Mouse (Mus musculus): ENCODE data around the gene Ccdc40. TPM values are rescaled to one million over a fixed set of nuclear protein-coding genes. Genes with fewer than 3 reads are reported as not detected.
"Not testable (repeated sequence)": the region's sequence is repeated elsewhere in the genome, so short reads cannot be mapped to it uniquely, and the experiment has no call there.

Gene Ccdc40
- polyA plus RNA-seq, 1 experiment from 2014 or later, result 18.0 TPM

- 93% methylated on average over 12 of the region's 12 CpGs for WGBS
- no peak for ATAC-seq
- Histone ChIP-seq H3K4me1 (ENCODE audit: control insufficient read depth, insufficient read depth, low read length) (peaks cover 6% of the 10 kb centered on the region; the same call in 1 of the 2 replicates), H3K27me3 (ENCODE audit: control insufficient read depth, insufficient read depth, low read depth, low read length) (no peaks in the 10 kb centered on the region), H3K4me3 (ENCODE audit: low read depth, low read length) (no peak overlapping the region), H3K9ac (ENCODE audit: low read depth, low read length) (no peak overlapping the region), H3K9me3 (replicated peaks; ENCODE audit: control insufficient read depth, low read length, poor library complexity, severe bottlenecking) (peaks cover 2% of the 10 kb centered on the region; the same call in 1 of the 2 replicates), H3K27ac (ENCODE audit: low read length) (no peak overlapping the region), H3K4me2 (ENCODE audit: low read length) (no peak overlapping the region), H3K36me3 (ENCODE audit: control insufficient read depth, insufficient read depth, low read length) (peaks cover 14% of the 10 kb centered on the region)
These were observed 11.1 kb downstream of the Ccdc40 start for GRCm38 (mm10) chr11:119239480-119239879.

GRCm38 (mm10) chr11:119245543-119245942 lies 17.2 kb downstream of the Ccdc40 start:
- not testable (repeated sequence) for ATAC-seq

GRCm38 (mm10) chr11:119249011-119249410 lies 20.6 kb downstream of the Ccdc40 start:
- H3K4me1 ChIP-seq (ENCODE audit: control insufficient read depth, insufficient read depth, low read length), result peaks cover 17% of the 10 kb centered on the region
- 36% methylated on average over 6 of the region's 6 CpGs for WGBS
- H3K27me3 ChIP-seq (ENCODE audit: control insufficient read depth, insufficient read depth, low read depth, low read length), result no peaks in the 10 kb centered on the region
- no peaks in the 10 kb centered on the region for H3K9me3 ChIP-seq (replicated peaks; ENCODE audit: control insufficient read depth, low read length, poor library complexity, severe bottlenecking)
- H3K27ac ChIP-seq (ENCODE audit: low read length), result no peak overlapping the region
- no peak overlapping the region for H3K4me2 ChIP-seq (ENCODE audit: low read length)
- H3K4me3 ChIP-seq (ENCODE audit: low read depth, low read length), result no peak overlapping the region
- H3K9ac ChIP-seq (ENCODE audit: low read depth, low read length), result no peak overlapping the region
- no peak for ATAC-seq
- H3K36me3 ChIP-seq (ENCODE audit: control insufficient read depth, insufficient read depth, low read length), result no peaks in the 10 kb centered on the region

More at GRCm38 (mm10) chr11:119245543-119245942, 17.2 kb downstream of the Ccdc40 start:
- H3K4me1 ChIP-seq (ENCODE audit: control insufficient read depth, insufficient read depth, low read length); H3K27me3 ChIP-seq (ENCODE audit: control insufficient read depth, insufficient read depth, low read depth, low read length); H3K4me2 ChIP-seq (ENCODE audit: low read length); H3K9ac ChIP-seq (ENCODE audit: low read depth, low read length); H3K4me3 ChIP-seq (ENCODE audit: low read depth, low read length); H3K36me3 ChIP-seq (ENCODE audit: control insufficient read depth, insufficient read depth, low read length); H3K9me3 ChIP-seq (replicated peaks; ENCODE audit: control insufficient read depth, low read length, poor library complexity, severe bottlenecking); H3K27ac ChIP-seq (ENCODE audit: low read length): not testable (repeated sequence)
- 95% methylated on average over 6 of the region's 6 CpGs for WGBS

- no peaks in the 10 kb centered on the region for H3K9me3 ChIP-seq (replicated peaks; ENCODE audit: control insufficient read depth, low read length, poor library complexity, severe bottlenecking)
- H3K9ac ChIP-seq (ENCODE audit: low read depth, low read length), result no peak overlapping the region
- no peaks in the 10 kb centered on the region for H3K27me3 ChIP-seq (ENCODE audit: control insufficient read depth, insufficient read depth, low read depth, low read length)
- no peak overlapping the region for H3K27ac ChIP-seq (ENCODE audit: low read length)
- no peak overlapping the region for H3K4me3 ChIP-seq (ENCODE audit: low read depth, low read length)
- no peak for ATAC-seq
- peaks cover 17% of the 10 kb centered on the region for H3K4me1 ChIP-seq (ENCODE audit: control insufficient read depth, insufficient read depth, low read length)
- no peaks in the 10 kb centered on the region for H3K36me3 ChIP-seq (ENCODE audit: control insufficient read depth, insufficient read depth, low read length)
- H3K4me2 ChIP-seq (ENCODE audit: low read length), result peak overlapping the region; percentile 14; the same call in 1 of the 2 replicates
- 75% methylated on average over 17 of the region's 17 CpGs for WGBS
These were observed 22.6 kb downstream of the Ccdc40 start for GRCm38 (mm10) chr11:119250998-119251397.

GRCm38 (mm10) chr11:119252854-119253541 lies 24.6 kb downstream of the Ccdc40 start:
- ATAC-seq, result peak; percentile 79
- WGBS, result 3% methylated on average over 21 of the region's 22 CpGs
- peak overlapping the region; percentile 67 for H3K27ac ChIP-seq (ENCODE audit: low read length)
- H3K4me2 ChIP-seq (ENCODE audit: low read length), result peak overlapping the region; percentile 55
- peaks cover 17% of the 10 kb centered on the region for H3K4me1 ChIP-seq (ENCODE audit: control insufficient read depth, insufficient read depth, low read length)
- no peaks in the 10 kb centered on the region for H3K27me3 ChIP-seq (ENCODE audit: control insufficient read depth, insufficient read depth, low read depth, low read length)
- H3K4me3 ChIP-seq (ENCODE audit: low read depth, low read length), result peak overlapping the region; percentile 31
- peak overlapping the region; percentile 51 for H3K9ac ChIP-seq (ENCODE audit: low read depth, low read length)
- no peaks in the 10 kb centered on the region for H3K36me3 ChIP-seq (ENCODE audit: control insufficient read depth, insufficient read depth, low read length)
- H3K9me3 ChIP-seq (replicated peaks; ENCODE audit: control insufficient read depth, low read length, poor library complexity, severe bottlenecking), result no peaks in the 10 kb centered on the region

- H3K27ac ChIP-seq (ENCODE audit: low read length); H3K4me3 ChIP-seq (ENCODE audit: low read depth, low read length); H3K36me3 ChIP-seq (ENCODE audit: control insufficient read depth, insufficient read depth, low read length); H3K9ac ChIP-seq (ENCODE audit: low read depth, low read length); ATAC-seq; H3K9me3 ChIP-seq (replicated peaks; ENCODE audit: control insufficient read depth, low read length, poor library complexity, severe bottlenecking); H3K4me2 ChIP-seq (ENCODE audit: low read length); H3K27me3 ChIP-seq (ENCODE audit: control insufficient read depth, insufficient read depth, low read depth, low read length): not testable (repeated sequence)
- 91% methylated on average over 5 of the region's 5 CpGs for WGBS
- peaks cover 17% of the 10 kb centered on the region for H3K4me1 ChIP-seq (ENCODE audit: control insufficient read depth, insufficient read depth, low read length)
These were observed 28.2 kb downstream of the Ccdc40 start for GRCm38 (mm10) chr11:119256557-119256956.

DNA sequence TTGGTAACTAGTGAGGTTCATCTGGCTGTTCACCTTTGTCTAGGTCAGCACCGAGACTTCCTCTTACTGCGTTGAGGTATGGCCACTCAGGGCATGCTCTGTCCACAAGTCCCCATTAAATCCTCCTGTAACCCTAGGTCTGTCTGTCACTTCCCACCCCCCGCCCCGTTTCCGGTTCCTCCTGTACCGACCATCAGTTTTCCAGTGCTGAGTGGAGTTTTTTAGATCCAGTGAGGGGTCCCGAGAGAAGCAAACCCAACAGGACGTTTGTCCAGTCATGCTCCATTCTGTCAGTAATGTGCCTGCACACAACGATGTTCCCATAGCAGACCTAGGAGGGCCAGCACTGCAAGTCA lies 29.8 kb downstream of the Ccdc40 start:
- Histone ChIP-seq H3K36me3 (ENCODE audit: control insufficient read depth, insufficient read depth, low read length) (peaks cover 6% of the 10 kb centered on the region; the same call in 1 of the 2 replicates), H3K4me2 (ENCODE audit: low read length) (peak overlapping the region; percentile 54), H3K27me3 (ENCODE audit: control insufficient read depth, insufficient read depth, low read depth, low read length) (no peaks in the 10 kb centered on the region), H3K4me1 (ENCODE audit: control insufficient read depth, insufficient read depth, low read length) (peaks cover under 1% of the 10 kb centered on the region; the same call in 1 of the 2 replicates), H3K4me3 (ENCODE audit: low read depth, low read length) (peak overlapping the region; percentile 29), H3K9ac (ENCODE audit: low read depth, low read length) (peak overlapping the region; percentile 44; the same call in 1 of the 2 replicates), H3K27ac (ENCODE audit: low read length) (peak overlapping the region; percentile 60; the same call in 1 of the 2 replicates), H3K9me3 (replicated peaks; ENCODE audit: control insufficient read depth, low read length, poor library complexity, severe bottlenecking) (no peaks in the 10 kb centered on the region)
- ATAC-seq, result 0 out of 2 replicates have a peak, but pooled peaks have one; percentile 7
- WGBS, result 65% methylated on average over 9 of the region's 9 CpGs

- Histone ChIP-seq H3K4me1 (ENCODE audit: control insufficient read depth, insufficient read depth, low read length) (no peaks in the 10 kb centered on the region), H3K9ac (ENCODE audit: low read depth, low read length) (peak overlapping the region; percentile 44; the same call in 1 of the 2 replicates), H3K9me3 (replicated peaks; ENCODE audit: control insufficient read depth, low read length, poor library complexity, severe bottlenecking) (no peaks in the 10 kb centered on the region), H3K4me3 (ENCODE audit: low read depth, low read length) (peak overlapping the region; percentile 29), H3K4me2 (ENCODE audit: low read length) (peak overlapping the region; percentile 54), H3K27ac (ENCODE audit: low read length) (peak overlapping the region; percentile 60), H3K27me3 (ENCODE audit: control insufficient read depth, insufficient read depth, low read depth, low read length) (no peaks in the 10 kb centered on the region), H3K36me3 (ENCODE audit: control insufficient read depth, insufficient read depth, low read length) (peaks cover 6% of the 10 kb centered on the region; the same call in 1 of the 2 replicates)
- peak; percentile 58; the same call in 1 of the 2 replicates for ATAC-seq
- 66% methylated on average over 23 of the region's 23 CpGs for WGBS
These were observed 30.4 kb downstream of the Ccdc40 start for GRCm38 (mm10) chr11:119258572-119259322.

DNA sequence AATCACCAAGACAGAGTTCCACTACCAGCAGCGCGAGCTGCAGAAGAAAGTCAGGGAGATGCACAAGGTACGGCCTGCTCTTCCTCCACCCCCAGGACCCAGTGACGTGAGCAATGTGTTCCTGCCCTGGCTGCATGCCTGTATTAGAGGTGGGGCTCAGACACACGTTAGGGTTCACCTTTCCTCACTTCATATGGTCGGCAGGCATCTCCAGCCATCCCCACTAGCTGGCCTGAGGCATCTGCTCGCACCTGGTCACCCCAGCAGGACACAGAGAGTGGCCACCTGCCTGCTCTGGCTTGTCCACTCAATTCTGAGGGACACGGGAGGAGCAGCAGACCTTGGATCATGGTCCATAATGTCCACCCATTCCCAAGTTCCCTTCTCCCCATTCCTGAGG lies 31.6 kb downstream of the Ccdc40 start:
- no peak for ATAC-seq
- Histone ChIP-seq H3K36me3 (ENCODE audit: control insufficient read depth, insufficient read depth, low read length) (peaks cover 6% of the 10 kb centered on the region; the same call in 1 of the 2 replicates), H3K4me3 (ENCODE audit: low read depth, low read length) (no peak overlapping the region), H3K9me3 (replicated peaks; ENCODE audit: control insufficient read depth, low read length, poor library complexity, severe bottlenecking) (no peaks in the 10 kb centered on the region), H3K27ac (ENCODE audit: low read length) (no peak overlapping the region), H3K4me1 (ENCODE audit: control insufficient read depth, insufficient read depth, low read length) (no peaks in the 10 kb centered on the region), H3K27me3 (ENCODE audit: control insufficient read depth, insufficient read depth, low read depth, low read length) (no peaks in the 10 kb centered on the region), H3K4me2 (ENCODE audit: low read length) (no peak overlapping the region), H3K9ac (ENCODE audit: low read depth, low read length) (no peak overlapping the region)
- 89% methylated on average over 8 of the region's 8 CpGs for WGBS
